Mouse (Mus musculus) heart, adult 11 months (tissue): Measurements from ENCODE around the gene Tmem189.
"Not testable (repeated sequence)": the region's sequence is repeated elsewhere in the genome, so short reads cannot be mapped to it uniquely, and the experiment has no call there.

Source experiments
- DNase-seq: peaks from one replicate; pipeline ENCODE4 v3.0.0; 2022

The Tmem189 gene

DNA sequence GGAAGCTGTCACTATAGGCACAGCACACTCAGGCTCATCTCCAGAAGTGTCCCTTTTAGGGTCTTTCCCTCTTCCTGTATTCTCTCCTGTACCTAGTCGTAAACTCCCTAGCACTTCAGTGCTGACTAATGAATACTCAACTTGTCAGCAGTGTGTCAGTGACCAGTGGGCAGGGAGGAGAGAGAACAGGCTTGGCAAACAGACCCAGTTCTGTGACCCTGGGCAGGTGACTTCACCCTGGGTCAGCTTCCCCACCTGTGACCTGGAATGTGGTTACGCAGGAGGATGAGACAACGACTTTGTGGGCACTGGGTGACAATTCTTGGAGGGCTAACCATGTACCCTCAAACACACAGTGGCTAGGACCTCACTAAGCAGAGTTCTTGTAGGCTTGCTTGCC lies 72.6 kb downstream of the Tmem189 start:
- DNase-seq, result no peak

DNA sequence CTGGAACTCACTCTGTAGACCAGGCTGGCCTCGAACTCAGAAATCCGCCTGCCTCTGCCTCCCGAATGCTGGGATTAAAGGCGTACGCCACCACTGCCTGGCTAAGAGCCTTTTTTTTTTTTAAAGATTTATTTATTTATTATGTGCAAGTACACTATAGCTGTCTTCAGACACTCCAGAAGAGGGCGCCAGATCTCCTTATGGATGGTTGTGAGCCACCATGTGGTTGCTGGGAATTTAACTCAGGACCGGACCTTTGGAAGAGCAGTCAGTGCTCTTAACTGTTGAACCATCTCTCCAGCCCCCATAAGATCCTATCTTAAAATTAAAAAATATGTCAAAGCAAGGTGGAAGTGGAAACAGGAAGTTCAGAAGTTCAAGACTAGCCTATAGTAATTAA lies 76.3 kb downstream of the Tmem189 start:
- not testable (repeated sequence) for DNase-seq

DNA sequence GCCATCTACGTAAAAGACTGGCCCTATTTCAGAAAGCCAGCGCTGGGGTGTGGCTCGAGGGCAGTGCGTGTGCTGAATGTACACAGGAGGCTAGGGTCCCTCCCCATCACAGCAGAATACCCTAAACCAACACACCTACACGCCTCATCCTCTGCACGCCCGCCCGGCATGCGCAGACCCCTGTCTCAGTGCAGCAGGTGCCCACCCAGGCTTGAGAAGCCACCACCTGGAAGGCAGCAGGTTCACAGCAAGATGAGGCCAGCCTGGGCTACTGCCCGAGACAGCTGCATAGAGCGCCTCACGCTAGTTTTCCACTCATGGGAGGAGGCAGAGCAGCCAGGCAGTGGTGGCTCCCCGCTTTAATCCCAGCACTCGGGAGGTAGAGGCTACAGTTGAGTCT lies 77.5 kb downstream of the Tmem189 start:
- DNase-seq, result peak; percentile 91

DNA sequence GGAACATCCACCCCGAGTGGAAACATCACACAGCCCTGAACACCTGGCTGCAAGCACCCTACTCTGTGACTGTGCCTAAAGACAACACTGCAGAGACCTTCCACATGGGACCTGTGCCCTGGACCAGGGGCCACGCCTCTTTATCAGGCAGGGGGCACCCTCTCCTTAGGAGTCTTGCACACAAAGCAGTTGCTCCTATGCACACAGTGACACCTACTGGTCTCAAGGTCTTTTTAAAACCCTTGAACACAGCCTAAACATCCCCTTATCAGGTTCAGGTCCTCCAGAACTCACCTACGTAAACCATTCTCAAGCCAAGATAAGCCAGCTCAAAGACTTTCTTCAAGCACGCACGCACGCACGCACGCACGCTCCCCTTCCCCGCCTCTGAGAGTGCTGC lies 78.3 kb downstream of the Tmem189 start:
- no peak for DNase-seq

DNA sequence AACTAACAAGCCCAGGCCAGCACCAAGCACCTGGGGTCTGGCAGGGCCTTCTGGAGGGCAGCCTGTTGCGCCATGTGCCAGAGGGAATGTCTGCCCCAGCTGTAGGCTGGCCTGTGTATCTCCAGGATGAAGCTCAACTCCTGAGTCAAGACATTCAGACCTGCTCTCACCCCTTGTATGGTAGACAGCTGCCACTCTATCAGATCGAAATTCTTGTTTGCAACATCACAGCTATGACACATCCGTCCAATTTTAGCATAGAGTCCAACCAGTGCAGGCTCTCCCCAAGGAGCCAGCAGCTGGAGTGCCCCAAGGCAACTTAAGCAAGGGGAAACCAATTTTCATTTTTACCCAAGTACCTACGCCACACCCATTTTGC lies 82.9 kb downstream of the Tmem189 start:
- DNase-seq, result no peak

DNA sequence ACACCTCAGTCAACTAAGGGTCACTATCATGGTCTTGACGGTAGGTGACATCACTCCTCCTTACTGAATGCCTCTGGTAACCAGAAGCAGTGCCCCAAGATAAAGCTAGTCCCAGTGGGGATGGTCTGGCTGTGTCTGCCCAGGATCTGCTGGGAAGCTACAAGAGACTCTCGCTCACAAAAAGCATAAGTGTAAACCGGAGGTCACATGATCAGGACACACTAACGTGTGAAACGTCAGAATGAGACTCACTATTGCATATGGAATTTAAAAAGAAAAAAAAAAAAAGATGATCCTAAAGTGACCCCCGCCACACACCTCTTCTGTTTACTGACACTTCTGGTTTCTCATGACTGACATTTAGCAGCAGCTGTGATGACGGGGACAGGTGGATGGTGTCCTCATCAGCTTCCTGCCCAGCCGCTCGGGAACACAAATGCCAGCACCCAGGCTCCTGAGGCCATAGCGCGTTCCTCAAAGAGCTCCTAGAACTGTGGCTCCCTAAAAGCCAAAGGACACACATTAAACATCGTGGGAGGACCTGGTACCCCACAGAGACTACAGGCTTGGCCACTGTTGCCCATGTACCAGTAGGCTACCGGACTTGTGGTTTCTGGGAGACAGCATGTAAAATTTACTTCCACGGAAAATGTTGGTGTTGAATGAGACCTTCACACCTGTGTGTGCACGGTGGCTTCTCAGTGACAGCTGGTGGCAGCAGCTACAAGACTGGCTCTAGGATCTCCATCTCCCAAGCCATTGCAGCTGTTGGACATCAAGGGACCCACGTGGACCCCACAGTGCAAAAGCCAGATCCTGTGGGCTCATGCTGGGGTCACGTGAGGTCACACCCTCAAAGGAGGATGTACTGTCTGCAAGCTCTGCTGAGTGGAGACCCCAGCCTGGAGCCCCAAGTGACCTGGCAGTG lies 83.5 kb downstream of the Tmem189 start:
- peak; percentile 92 for DNase-seq

DNA sequence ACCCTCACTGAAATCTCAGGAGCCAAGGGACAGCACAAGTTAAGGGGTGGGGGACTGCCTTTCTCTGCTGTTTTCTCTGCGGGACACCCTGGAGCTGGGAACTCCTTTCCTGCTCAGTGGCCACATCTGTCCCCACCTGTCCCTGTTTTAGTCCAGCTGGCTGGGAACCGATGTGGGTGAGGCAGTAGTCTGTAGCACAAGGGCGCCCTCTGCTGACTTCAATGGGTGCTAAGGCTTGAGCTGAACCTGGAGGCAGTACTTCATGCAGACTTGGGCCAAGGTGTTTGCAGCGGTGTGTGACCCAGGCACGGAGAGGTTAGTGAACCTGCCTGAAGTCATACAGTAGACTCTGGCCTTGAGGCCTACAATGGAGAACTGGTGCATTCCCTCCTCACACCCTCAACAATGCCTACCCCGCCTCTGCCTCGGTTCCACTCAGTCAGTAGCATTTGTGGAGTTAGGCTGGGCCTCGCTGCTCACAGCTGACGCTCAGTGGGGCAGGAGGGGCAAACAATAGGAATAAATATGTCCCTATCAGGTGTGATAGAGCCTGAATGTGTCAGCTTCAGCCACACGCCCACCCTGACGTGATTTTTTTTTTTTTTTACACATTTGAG lies 84.3 kb downstream of the Tmem189 start:
- peak; percentile 99 for DNase-seq

DNA sequence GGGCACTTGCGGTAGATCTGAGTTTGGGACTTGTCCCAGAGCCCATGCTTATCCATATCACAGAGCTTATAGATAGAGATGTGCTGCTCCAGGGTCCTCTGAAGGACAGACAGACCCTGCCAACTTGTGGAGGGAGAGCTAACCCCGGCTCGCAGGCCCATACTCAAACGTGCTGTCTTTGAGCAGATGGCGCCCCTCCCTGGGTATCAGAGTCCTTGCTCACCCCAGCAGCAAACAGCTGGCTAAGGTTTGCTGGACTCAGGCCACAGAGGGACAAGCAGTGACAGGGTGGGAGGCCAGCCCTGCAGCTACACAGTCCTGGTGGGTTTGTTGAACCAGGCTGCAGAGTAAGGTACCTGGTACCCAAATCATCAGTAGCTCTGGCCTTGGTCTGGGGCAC lies 86.6 kb downstream of the Tmem189 start:
- peak; percentile 94 for DNase-seq

DNA sequence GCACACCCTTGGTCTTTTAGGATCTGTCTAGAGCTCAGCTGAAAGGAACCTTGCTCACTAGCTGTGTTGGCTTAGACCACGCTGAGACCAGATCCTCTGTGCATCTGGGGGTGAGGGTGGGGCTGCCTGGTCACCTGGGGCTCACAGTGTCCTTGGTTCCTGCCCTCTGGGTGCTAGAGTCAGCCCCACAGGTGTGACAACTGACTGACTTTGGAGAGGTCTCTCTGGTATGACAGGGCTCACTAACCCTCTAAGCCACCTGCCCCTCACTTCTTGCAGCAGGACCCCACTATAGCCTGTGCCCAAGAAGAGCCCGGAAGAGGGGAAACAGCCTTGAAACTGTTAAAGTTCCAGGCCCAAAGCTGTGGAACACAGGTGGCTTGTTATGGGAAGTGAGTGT lies 87.3 kb downstream of the Tmem189 start:
- peak; percentile 92 for DNase-seq

DNA sequence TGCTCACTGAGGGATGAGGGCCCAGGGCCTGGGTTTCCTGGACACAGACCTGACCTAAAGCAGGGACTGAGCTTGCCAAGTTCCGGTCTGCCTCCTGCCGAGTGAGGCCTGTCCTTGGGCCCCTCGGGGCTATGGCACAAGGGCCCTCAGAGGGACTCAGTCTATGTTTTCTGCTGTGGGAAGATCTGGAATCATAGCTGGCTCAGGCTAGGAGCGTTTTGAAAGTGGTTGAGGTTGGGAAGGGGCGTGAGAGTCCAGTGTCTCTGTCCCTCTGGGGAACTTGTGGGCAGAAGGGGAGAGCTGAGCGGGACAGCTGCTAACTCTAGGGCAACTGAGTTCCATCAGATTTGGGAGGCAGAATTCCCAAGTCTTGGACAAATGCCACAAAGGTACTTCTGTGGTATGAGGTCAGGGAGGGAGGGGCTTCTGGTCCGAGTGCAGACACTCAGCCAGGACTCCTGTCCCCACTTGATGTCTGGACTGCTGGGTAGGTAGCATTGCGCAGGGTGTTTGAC lies 89.1 kb downstream of the Tmem189 start:
- DNase-seq, result peak; percentile 90

DNA sequence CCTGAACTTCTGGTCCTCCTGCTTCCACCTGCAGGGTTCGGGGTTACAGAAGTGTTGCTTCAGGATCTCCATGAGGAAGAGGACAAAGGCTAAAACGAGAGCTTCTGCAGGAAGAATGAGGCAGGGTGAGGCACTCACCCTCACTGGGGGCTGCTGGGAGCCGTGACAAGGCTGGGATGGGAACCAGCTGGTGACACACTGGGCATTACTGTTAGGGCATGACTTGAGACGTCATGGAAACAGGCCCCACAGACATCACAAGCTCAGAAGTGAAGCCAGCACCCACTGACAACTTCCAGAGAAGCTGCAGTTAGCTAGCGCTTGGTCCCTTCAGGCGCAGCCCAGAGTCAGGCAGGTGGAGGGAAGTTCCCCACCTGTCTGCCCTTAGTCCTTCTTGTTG lies 89.7 kb downstream of the Tmem189 start:
- no peak for DNase-seq

DNA sequence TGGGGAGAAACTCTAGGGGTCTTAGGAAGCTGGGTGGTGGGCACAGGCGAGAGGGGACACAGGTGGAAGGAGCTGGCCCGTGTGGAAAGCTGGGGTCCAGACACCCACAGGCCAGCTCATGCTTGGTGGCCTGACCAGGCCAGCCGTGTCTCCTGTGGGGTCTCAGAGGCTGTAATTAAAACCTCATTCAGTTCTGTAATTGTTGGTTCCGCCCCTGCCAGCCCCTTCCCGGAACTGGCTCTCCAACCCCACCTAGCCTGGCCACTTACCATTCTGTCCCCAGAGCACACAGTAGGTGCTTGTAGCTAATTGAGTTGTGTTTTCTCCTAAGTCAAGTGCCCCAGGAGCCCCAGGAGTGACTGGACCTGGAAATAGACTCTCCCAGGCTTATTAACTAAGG lies 90.4 kb downstream of the Tmem189 start:
- peak; percentile 90 for DNase-seq

DNA sequence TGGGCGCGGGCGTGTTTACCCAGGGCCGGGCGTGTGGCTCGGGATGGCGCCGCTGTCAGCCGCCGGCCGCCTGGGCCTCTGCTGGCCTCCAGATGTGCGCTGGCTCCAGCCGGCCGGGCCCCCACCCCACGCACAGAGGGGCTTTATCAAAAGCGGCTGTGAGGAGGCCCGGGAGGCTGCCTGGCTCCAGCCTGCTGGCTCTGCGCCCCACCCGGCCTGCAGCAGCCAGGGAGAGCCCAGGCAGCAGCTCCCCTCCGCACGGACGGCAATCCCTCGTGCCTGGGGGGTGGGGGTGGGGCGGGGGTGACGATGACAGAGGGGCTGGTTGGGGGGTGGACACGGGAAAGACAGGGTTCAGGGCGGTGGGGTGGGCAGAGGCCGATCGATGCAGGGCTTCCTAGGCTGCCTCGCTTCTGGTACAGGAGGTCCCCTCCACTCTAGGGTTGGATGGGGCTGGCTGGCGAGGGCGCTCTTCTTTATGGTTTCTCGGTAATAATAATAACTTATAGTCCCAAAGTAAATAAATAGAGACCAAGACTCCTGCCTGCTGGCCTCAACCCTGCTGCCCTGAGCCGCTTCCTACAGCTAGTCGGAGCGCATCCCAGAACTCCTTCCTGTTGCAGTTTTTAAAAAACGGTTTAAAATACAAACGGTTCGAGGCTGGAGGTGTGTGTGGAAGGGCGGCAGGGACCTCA lies 92.0 kb downstream of the Tmem189 start:
- peak; percentile 97 for DNase-seq

DNA sequence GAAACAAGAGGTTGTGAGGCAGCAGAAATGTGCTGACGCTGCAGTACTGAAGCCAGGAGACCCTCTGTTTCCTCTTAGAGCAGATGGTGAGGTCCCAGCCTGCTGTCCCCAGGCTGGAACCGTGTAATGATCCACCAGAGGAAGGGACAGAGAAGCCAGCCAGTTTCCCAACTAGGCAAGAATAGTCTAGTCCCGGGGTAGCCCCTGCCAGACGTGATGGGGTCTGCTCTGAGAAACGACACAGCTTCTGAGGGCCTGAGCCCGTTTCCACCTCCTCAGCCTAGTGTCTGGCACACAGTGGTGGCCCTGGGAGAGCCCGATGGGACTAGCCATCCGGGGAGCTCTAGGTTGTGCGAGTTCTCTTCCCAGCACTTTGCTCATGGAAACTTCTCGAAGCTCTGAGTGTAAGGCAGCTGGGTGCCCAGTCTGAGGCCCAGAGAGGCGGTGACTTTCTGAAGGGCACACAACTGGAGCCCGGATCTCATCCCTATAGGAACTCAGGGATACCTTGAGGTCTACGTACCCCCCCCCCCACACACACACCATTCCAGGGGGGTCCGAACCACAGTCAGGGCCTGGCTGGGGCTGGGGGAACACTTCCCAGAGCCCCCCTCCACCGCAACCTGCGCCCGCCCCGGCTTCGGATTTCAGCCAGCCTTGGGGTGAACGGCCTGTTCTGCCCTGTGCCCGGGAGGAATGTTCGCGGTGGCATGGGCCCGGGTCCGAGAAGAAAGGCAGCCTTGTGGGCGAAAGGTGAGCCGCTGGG lies 92.7 kb downstream of the Tmem189 start:
- peak; percentile 96 for DNase-seq

DNA sequence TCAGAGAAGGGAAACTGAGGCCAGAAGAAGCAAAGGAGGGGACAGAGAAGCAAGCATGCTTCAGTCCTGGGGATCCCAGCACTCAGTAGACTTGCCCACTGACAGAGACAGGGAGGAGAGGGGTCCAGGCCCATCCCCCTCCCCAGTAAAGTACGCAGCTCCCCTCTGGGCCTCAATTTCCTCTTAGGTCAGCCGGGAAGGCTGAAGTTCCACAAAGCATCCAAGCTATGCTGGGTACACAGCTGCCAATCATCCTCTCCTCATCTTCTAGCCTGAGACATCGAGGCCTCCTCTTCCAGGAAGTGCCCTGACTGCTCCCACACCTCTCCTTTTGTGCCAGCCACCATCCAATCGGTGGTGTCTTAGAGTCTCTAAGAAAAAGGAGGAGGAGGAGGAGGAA lies 93.4 kb downstream of the Tmem189 start:
- no peak for DNase-seq

DNA sequence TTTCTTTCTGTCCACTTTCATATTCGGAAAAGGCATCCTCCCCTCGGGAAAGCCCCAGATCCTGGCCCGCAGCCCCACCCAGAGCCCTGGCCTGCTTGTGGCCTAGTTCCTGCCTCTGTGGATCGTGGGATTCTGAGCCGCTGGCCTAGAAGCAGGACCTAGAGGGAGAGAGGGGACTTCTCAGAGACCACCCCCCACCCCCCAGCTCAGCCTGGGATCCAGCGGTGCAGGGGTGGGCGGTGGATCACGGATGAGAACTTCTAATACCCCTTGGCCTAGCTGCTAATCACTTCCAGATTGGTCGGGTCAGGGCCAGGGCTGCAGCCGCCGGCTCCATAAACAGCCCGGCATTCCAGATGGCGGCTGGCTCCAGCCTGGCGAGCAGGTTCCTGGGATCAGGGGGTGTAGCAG lies 93.9 kb downstream of the Tmem189 start:
- DNase-seq, result peak; percentile 98

DNA sequence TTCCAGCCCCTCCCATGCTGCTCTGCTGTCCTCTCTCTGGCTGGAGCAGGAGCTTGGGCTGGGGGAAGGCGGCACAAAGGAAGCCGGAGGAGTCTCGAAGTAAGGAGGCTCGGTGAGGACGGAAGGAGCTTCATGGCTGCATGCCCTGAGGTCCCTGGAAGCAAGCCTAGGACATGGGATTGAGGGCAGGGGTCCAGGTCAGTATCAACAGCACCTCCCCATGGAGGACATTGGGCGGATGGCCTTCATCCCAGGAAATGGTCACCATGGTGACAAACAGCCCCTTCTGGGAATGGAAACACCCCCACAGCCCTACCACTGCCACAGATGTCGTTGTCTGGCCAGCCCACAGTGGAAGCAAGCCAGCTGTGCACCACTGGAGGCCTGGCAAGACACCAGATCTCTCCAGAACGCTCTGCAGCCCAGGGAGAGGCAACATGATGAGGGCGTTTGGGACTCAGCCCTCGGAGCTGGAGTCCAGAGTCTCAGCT lies 95.1 kb downstream of the Tmem189 start:
- DNase-seq, result peak; percentile 100

DNA sequence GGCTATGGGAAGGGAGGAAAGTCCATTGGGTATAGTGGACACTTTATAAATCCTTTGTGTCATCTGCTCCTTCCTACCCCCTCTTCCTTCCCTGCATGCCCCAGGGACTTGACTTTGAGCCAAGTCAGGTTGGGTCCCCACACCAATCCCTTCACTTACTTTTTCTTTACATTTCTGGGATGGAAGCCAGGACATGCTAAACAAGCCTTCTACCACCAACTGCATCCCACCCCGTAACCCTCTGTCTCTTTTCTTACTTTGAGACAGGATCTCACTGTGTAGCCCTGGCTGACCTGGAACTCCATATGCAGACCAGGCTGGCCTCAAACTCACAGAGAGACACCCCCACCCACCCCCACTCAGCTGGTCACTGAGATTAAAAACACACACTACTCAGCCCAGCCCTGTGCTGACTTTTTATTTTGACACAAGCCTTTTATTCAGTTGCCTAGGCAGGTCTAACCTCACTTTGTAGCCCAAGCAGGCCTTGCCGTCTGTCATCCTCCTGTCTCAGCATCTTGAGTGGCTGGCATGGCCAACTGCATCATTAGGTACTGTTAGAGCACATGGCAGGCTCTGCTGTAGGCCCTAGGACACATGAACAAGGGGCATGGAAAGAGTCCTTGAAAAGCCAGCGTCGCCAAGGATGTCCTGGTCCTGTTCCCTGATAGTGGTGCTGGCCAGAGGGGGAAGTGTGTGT lies 95.9 kb downstream of the Tmem189 start:
- no peak for DNase-seq
